Mouse (Mus musculus): Measurements from ENCODE around the gene Srek1ip1. TPM values are rescaled to one million over a fixed set of nuclear protein-coding genes. Genes with fewer than 3 reads are reported as not detected.

Srek1ip1 gene
- total and polyA plus RNA-seq, 2 experiments: 5.1 to 6.7 TPM

- 56% methylated on average over 4 of the region's 4 CpGs for whole genome bisulfite sequencing
These were observed 86.2 kb downstream of the Srek1ip1 start for GRCm38 (mm10) chr13:104878508-104878907.

DNA sequence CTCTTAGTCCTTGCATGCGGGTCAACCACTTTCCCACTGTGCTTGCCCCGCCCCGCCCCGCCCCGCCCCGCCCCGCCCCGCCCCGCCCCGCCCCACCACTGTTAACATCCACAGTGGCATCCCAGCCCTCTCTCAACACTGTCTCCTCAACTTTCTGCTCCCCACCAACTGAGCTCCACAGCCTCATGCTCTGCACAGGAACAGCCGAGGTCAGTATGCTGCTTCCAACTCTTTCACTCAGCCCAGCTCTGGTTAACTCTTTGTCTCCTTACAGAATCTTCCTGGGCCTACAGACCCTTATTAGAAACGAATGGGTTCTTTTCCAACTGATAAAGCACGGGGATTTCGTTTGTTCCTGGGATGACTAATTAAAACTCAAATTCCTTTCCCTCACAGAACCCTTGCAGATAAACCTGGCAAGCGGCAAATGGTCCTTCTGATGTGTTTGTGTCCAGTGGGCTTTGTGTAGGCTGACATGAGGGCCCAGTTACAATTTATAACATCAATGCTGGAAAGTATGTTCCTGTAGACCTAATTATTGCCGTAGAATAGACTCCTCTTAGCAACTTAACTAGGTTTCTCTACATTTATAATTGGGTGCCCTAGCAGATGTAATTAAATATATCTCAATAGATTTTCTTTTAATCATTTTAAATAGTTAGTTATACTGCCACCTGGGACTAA, 91.4 kb downstream of the Srek1ip1 start:
- no peak overlapping the region for H3K9ac ChIP-seq (ENCODE audit: low read depth, low read length)
- no peak overlapping the region for H3K27ac ChIP-seq (replicated peaks; ENCODE audit: insufficient read depth, low read depth, low read length)
- H3K27me3 ChIP-seq (ENCODE audit: control insufficient read depth, insufficient read depth, low read length): no peaks in the 10 kb centered on the region
- H3K79me2 ChIP-seq (ENCODE audit: control insufficient read depth, insufficient read depth, low read length): no peaks in the 10 kb centered on the region
- TF ChIP-seq CTCF (IDR thresholded peaks at IDR 0.05; ENCODE audit: low read depth, low read length): no peak
- no peak for TF ChIP-seq POLR2A (IDR thresholded peaks at IDR 0.05; ENCODE audit: extremely low read depth, insufficient read depth, low read length)
- no peak for DNase-seq (ENCODE audit: extremely low read depth, low read depth, low spot score)
- 28% methylated on average over 16 of the region's 16 CpGs for WGBS
- no peak overlapping the region for H3K4me3 ChIP-seq (ENCODE audit: insufficient read depth, low read depth, low read length)
- no peaks in the 10 kb centered on the region for H3K36me3 ChIP-seq (ENCODE audit: control insufficient read depth, insufficient read depth, low read length)
- no peaks in the 10 kb centered on the region for H3K4me1 ChIP-seq (ENCODE audit: control insufficient read depth, insufficient read depth, low read length)

More at GRCm38 (mm10) chr13:104878508-104878907, 86.2 kb downstream of the Srek1ip1 start:
- Histone ChIP-seq H3K36me3 (ENCODE audit: control insufficient read depth, insufficient read depth, low read length) (no peaks in the 10 kb centered on the region), H3K27me3 (ENCODE audit: control insufficient read depth, insufficient read depth, low read length) (no peaks in the 10 kb centered on the region), H3K9ac (ENCODE audit: low read depth, low read length) (no peak overlapping the region), H3K4me3 (ENCODE audit: insufficient read depth, low read depth, low read length) (no peak overlapping the region), H3K79me2 (ENCODE audit: control insufficient read depth, insufficient read depth, low read length) (no peaks in the 10 kb centered on the region), H3K4me1 (ENCODE audit: control insufficient read depth, insufficient read depth, low read length) (no peaks in the 10 kb centered on the region), H3K27ac (replicated peaks; ENCODE audit: insufficient read depth, low read depth, low read length) (no peak overlapping the region)
- DNase-seq (ENCODE audit: extremely low read depth, low read depth, low spot score): no peak
- TF ChIP-seq POLR2A (IDR thresholded peaks at IDR 0.05; ENCODE audit: extremely low read depth, insufficient read depth, low read length): no peak
- no peak for TF ChIP-seq CTCF (IDR thresholded peaks at IDR 0.05; ENCODE audit: low read depth, low read length)

DNA sequence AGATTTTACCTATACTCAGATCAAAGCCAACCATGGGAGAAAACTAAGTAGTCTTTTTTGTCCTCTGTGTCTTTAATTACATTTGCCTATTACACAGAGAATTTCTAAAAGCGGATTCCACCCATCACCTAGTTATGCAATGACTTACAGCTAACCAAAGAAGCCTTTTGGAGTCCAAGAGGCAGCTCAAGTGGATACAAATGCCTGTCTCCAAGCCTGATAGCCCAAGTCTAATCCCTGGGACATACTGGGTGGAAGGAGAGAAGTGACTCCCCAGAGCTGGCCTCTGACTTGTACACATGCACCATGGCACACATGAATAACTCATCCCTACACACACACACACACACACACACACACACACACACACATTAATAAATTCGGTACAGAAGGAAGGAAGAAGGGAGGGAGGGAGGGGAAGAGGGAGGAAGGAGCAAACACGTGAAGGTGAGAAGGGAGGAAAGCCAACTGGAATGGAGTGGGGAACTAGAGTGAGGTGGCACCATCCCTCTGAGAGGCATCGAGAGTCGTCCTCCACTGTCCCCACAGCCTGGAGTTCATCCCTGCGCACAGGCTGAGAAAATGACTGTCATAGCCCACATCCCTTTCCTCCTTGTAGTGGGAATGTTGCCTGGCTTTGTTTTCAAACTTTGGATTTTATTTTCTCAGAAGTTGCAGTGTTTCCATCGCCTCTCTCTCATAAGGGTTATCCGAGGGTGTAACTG, 94.2 kb downstream of the Srek1ip1 start:
- TF ChIP-seq CTCF (IDR thresholded peaks at IDR 0.05; ENCODE audit: low read depth, low read length) (no peak), POLR2A (IDR thresholded peaks at IDR 0.05; ENCODE audit: extremely low read depth, insufficient read depth, low read length) (no peak)
- WGBS: 60% methylated on average over 8 of the region's 8 CpGs
- Histone ChIP-seq H3K27me3 (ENCODE audit: control insufficient read depth, insufficient read depth, low read length) (no peaks in the 10 kb centered on the region), H3K79me2 (ENCODE audit: control insufficient read depth, insufficient read depth, low read length) (no peaks in the 10 kb centered on the region), H3K4me1 (ENCODE audit: control insufficient read depth, insufficient read depth, low read length) (no peaks in the 10 kb centered on the region), H3K36me3 (ENCODE audit: control insufficient read depth, insufficient read depth, low read length) (no peaks in the 10 kb centered on the region), H3K9ac (ENCODE audit: low read depth, low read length) (no peak overlapping the region), H3K4me3 (ENCODE audit: insufficient read depth, low read depth, low read length) (no peak overlapping the region), H3K27ac (replicated peaks; ENCODE audit: insufficient read depth, low read depth, low read length) (no peak overlapping the region)
- no peak for DNase-seq (ENCODE audit: extremely low read depth, low read depth, low spot score)

Other genes with a start within 250 kb of the Srek1ip1 start
- 5.4 and 8.9 TPM in 2 replicates for gene Cwc27, start 24.7 kb downstream of the Srek1ip1 start, total RNA-seq (2014; rRNA removed)
- gene Cwc27, start 24.7 kb downstream of the Srek1ip1 start, polyA plus RNA-seq (2012; rRNA removed): 1.1 and 1.4 TPM in 2 replicates
- gene Shisal2b, start 71.4 kb downstream of the Srek1ip1 start, total RNA-seq (2014; rRNA removed): not detected in 2 replicates
- not detected in 2 replicates for gene Shisal2b, start 71.4 kb downstream of the Srek1ip1 start, polyA plus RNA-seq (2012; rRNA removed)

Data from liver, adult 2 months (tissue).